Mouse (Mus musculus) left cerebral cortex, postnatal 14 days (tissue): ENCODE measurements around the gene Celsr3. TPM values are rescaled to one million over a fixed set of nuclear protein-coding genes. Genes with fewer than 3 reads are reported as not detected.

Experiments
- DNase-seq, 2 experiments: peaks; one replicate each; pipeline ENCODE4 v3.0.0; 2021 to 2022; ENCODE audit warnings: low spot score in 2 of 2, mixed read lengths in 1 of 2
- intact Hi-C: fragments of 180-260 bp; cut with DNase I; formaldehyde crosslinking; loops from one replicate; pipeline ENCODE4 v1.15.1; 2025
- total RNA-seq, 2 experiments: library from RNA; stranded (reverse); gene quantifications; 2 replicates each; pipeline ENCODE4 v1.2.3; 2021

Gene Celsr3
- total RNA-seq, 2 experiments from 2014 or later: 50.7 to 55.3 TPM

GRCm38 (mm10) chr9:108799564-108799963, 26.6 kb upstream of the Celsr3 start:
- intact Hi-C loops: no loop called here

GRCm38 (mm10) chr9:108805768-108806167, 20.4 kb upstream of the Celsr3 start:
- intact Hi-C loops: loop anchor here (5.0 kb wide), 1 partner anchor 53 kb away; no protein-coding TSS in a partner anchor
- DNase-seq: no peak

More at GRCm38 (mm10) chr9:108799564-108799963, 26.6 kb upstream of the Celsr3 start:
- DNase-seq: no peak

GRCm38 (mm10) chr9:108806379-108806778, 19.7 kb upstream of the Celsr3 start:
- intact Hi-C loops: loop anchor here (5.0 kb wide), 1 partner anchor 54 kb away; no protein-coding TSS in a partner anchor
- no peak for DNase-seq

GRCm38 (mm10) chr9:108806831-108807230, 19.3 kb upstream of the Celsr3 start:
- intact Hi-C loops: loop anchor here (5.0 kb wide), 1 partner anchor 55 kb away; no protein-coding TSS in a partner anchor
- no peak for DNase-seq

- DNase-seq: no peak
- intact Hi-C loops: loop anchor here (5.0 kb wide), 1 partner anchor 55 kb away; no protein-coding TSS in a partner anchor
Observed at GRCm38 (mm10) chr9:108807674-108808073, 18.4 kb upstream of the Celsr3 start.

GRCm38 (mm10) chr9:108808163-108808665, 17.9 kb upstream of the Celsr3 start, which contains the start of gene Nckipsd:
Gene Nckipsd (plus strand): TSS chr9:108808368.
- intact Hi-C loops: loop anchor here (5.0 kb wide), 1 partner anchor 56 kb away; no protein-coding TSS in a partner anchor
- peak; percentile 94 to 97 for DNase-seq

GRCm38 (mm10) chr9:108809188-108809587, 16.9 kb upstream of the Celsr3 start:
- no peak for DNase-seq
- intact Hi-C loops: loop anchor here (5.0 kb wide), 1 partner anchor 57 kb away; no protein-coding TSS in a partner anchor

GRCm38 (mm10) chr9:108809723-108810122, 16.4 kb upstream of the Celsr3 start:
- no peak for DNase-seq
- intact Hi-C loops: loop anchor here (5.0 kb wide), 1 partner anchor 57 kb away; no protein-coding TSS in a partner anchor

- intact Hi-C loops: no loop called here
- DNase-seq: no peak
Observed at GRCm38 (mm10) chr9:108810516-108810915, 15.6 kb upstream of the Celsr3 start.

GRCm38 (mm10) chr9:108815557-108815956, 10.6 kb upstream of the Celsr3 start:
- no peak for DNase-seq
- intact Hi-C loops: no loop called here

- intact Hi-C loops: no loop called here
- DNase-seq: peak; percentile 66 to 69
Observed at GRCm38 (mm10) chr9:108819495-108819894, 6.6 kb upstream of the Celsr3 start.

- DNase-seq: no peak
- intact Hi-C loops: no loop called here
Observed at GRCm38 (mm10) chr9:108820077-108820476, 6.0 kb upstream of the Celsr3 start.

GRCm38 (mm10) chr9:108824144-108824685, 1.9 kb upstream of the Celsr3 start:
- peak in 1 of 2 experiments; percentile 53 for DNase-seq
- intact Hi-C loops: no loop called here

GRCm38 (mm10) chr9:108824755-108825413, 1.2 kb upstream of the Celsr3 start:
- peak; percentile 91 to 97 for DNase-seq
- intact Hi-C loops: no loop called here

- DNase-seq: peak in 1 of 2 experiments; percentile 72
- intact Hi-C loops: no loop called here
Observed at GRCm38 (mm10) chr9:108826700-108827340, 700 bp downstream of the Celsr3 start.

- no peak for DNase-seq
- intact Hi-C loops: no loop called here
Observed at GRCm38 (mm10) chr9:108827454-108827853, 1.3 kb downstream of the Celsr3 start.

GRCm38 (mm10) chr9:108827906-108828305, 1.8 kb downstream of the Celsr3 start:
- DNase-seq: no peak
- intact Hi-C loops: no loop called here

- DNase-seq: no peak
- intact Hi-C loops: no loop called here
Observed at GRCm38 (mm10) chr9:108831637-108832036, 5.5 kb downstream of the Celsr3 start.

- peak; percentile 72 to 80 for DNase-seq
- intact Hi-C loops: no loop called here
Observed at GRCm38 (mm10) chr9:108832390-108833108, 6.4 kb downstream of the Celsr3 start.
